Mouse (Mus musculus): ENCODE data around the gene Klf1. TPM values are rescaled to one million over a fixed set of nuclear protein-coding genes. Genes with fewer than 3 reads are reported as not detected.
"Not testable (repeated sequence)": the region's sequence is repeated elsewhere in the genome, so short reads cannot be mapped to it uniquely, and the experiment has no call there.

The Klf1 gene
- total RNA-seq, 2 experiments from 2014 or later: not detected

- no peak for DNase-seq (ENCODE audit: low spot score in 2 of 2)
Measured at GRCm38 (mm10) chr8:84907037-84907436, 5.3 kb downstream of the Klf1 start.

DNA sequence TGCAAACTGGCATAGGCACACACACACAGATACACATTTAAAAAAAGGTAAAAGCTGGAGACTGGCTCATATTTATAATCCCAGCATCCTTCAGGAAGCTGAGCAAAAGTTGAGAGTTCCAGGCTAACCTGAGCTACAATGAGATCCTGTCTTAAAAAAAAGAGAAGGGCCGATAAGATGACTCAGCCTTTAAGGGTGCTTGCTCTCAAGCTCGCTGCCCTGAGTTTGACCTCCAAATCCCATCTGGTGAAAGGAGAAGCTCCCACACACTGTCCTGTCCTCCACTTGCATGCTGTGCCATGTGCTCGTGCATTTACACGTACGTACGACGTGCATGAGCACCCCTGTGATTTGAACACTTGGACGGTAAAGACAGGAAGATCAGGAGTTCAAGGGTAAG lies 5.8 kb downstream of the Klf1 start:
- no peak for DNase-seq (ENCODE audit: low spot score in 2 of 2)

DNA sequence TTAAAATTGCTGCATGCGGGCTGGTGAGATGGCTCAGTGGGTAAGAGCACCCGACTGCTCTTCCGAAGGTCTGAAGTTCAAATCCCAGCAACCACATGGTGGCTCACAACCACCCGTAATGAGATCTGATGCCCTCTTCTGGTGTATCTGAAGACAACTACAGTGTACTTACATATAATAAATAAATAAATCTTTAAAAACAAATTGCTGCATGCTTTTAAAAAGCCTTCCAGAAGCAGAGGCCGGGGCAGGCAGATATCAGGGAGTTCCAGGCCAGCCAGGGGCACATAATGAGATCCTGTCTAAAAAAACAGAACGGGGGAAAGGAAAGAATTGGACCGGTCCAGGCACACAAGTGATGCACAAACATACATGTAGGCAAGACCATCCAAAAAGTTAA lies 6.3 kb downstream of the Klf1 start:
- not testable (repeated sequence) for DNase-seq (ENCODE audit: low spot score in 2 of 2)

GRCm38 (mm10) chr8:84908421-84909161 lies 6.9 kb downstream of the Klf1 start, which contains the start of gene Dnase2a:
Gene Dnase2a, plus strand, starts transcription at chr8:84908560.
- DNase-seq (ENCODE audit: low spot score in 2 of 2): peak; percentile 88 to 89

DNA sequence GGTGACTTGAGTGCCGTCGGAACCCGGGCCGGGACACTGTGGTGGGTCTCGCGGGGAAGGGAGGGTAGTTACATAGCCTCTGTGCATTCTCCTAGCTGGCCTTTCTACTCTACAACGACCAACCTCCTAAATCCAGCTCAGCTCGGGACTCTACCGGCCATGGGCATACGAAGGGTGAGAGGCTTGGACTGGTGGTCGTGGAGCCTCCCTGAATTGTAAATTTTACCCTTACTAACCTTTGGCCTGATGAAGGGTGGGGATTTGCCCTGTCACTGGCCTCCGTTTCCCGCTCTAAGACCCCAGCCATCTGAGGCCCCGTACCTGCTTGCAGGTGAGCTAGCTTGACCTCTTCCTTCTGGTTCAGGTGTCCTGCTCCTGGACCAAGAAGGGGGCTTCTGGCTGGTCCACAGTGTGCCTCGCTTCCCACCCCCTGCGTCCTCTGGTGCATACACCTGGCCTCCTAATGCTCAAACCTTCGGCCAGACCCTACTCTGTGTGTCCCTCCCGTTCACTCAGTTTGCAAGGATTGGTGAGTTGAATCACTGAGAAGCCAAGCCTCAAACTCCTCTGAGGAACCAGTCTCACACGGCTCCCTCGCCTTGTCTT lies 7.5 kb downstream of the Klf1 start:
- DNase-seq (ENCODE audit: low spot score in 2 of 2): no peak

DNA sequence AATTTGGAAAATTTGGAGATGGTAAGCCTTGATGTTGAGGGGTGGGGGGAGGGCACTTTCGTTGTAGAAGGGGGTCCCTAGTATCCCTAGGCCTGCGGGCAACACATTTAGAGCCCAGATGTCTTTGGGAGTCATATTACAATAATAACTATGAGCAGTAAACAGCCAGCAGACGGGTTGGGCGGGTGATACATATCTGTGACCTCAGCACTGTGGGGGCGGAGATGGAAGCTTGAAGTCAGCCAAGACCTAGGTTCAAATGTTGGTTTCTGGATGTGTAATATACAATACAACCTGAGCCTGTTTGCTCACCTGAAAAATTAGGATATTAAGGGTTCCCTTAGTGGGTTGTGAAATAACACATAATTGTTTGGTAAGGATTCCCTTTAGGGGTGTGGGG lies 8.2 kb downstream of the Klf1 start:
- no peak for DNase-seq (ENCODE audit: low spot score in 2 of 2)

DNA sequence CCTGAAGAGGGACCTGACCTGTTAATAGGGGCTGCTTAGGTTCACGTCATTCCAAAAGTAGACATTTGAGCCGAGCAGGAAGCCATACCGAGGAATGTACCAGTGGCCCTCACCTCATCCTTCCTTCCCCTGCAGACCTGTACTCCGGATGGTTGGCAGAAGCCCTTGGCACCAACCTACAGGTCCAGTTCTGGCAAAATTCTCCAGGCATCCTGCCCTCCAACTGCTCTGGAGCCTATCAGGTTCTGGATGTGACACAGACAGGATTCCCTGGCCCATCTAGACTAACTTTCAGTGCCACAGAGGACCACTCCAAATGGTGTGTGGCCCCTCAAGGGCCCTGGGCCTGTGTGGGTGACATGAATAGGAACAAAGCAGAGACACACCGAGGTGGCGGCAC lies 8.8 kb downstream of the Klf1 start:
- no peak for DNase-seq (ENCODE audit: low spot score in 2 of 2)

DNA sequence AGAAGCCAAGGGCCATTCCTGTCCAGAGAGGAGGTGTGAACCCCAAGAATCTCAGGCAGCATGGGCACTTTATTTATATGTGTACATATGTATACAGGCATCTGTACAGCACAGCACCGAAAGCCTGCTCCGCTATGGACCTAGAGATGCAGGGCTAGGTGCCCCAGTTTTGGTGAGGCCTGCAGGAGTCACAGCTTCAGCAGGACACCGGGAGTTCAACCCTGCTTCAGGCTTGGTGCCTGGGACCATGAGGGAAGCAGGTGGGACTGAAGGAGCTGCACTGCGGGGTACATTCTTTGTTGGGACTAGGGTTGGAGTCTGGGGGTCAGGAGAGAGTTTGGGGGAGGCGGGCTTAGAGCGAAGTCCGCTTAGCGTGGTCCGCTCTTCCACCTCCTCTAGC lies 10.1 kb downstream of the Klf1 start:
- no peak for DNase-seq (ENCODE audit: low spot score in 2 of 2)

DNA sequence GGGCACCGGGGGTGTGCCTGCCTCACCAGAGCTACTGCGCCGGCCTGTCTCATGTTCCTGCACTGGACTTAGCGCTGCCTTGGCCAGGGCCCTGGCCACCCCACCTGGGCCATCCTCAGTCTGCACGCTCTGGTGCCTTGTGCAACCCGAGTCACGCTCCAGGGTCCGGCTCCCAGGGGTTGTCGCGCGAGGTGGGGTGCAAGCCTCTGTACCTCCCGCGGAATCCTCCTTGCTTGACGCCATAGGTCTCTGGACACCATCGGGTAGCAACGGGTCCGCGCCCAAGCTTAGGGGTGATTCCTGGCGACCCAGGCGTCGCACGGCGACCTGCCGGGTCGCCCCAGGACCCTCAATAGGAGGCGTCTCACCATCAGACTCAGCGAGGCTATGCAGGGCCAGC lies 10.7 kb downstream of the Klf1 start:
- DNase-seq (ENCODE audit: low spot score in 2 of 2): no peak

GRCm38 (mm10) chr8:84912895-84913501 lies 11.3 kb downstream of the Klf1 start:
- peak; percentile 62 to 67 for DNase-seq (ENCODE audit: low spot score in 2 of 2)

- no peak for DNase-seq (ENCODE audit: low spot score in 2 of 2)
Measured at GRCm38 (mm10) chr8:84913502-84913900, 11.8 kb downstream of the Klf1 start.

GRCm38 (mm10) chr8:84913960-84914359 lies 12.2 kb downstream of the Klf1 start:
- DNase-seq (ENCODE audit: low spot score in 2 of 2): no peak

GRCm38 (mm10) chr8:84915269-84915668 lies 13.5 kb downstream of the Klf1 start:
- no peak for DNase-seq (ENCODE audit: low spot score in 2 of 2)

DNA sequence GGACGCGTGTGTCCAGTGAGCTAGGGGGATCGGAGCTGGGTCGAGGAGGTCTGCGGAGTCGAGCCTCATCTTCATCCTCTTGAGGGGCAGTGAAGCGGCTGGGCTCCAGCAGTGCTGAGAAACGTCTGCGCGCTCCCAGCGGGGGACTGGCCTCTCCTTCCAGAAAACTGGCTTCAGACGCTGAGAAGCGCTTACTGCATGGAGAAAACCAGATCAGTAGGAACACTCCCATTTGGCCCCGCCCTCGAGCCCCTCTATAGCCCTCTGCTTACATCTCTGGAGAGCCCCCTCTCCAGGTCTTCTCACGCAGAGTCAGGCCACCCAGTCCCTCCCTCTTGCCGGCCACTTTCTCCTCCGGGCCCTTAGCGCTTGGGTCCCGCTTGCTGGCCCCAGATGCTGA lies 16.1 kb downstream of the Klf1 start:
- no peak for DNase-seq (ENCODE audit: low spot score in 2 of 2)

GRCm38 (mm10) chr8:84918646-84919045 lies 16.9 kb downstream of the Klf1 start:
- no peak for DNase-seq (ENCODE audit: low spot score in 2 of 2)

GRCm38 (mm10) chr8:84921596-84921995 lies 19.9 kb downstream of the Klf1 start:
- DNase-seq (ENCODE audit: low spot score in 2 of 2): no peak

GRCm38 (mm10) chr8:84925557-84925956 lies 23.8 kb downstream of the Klf1 start:
- DNase-seq (ENCODE audit: low spot score in 2 of 2): no peak

GRCm38 (mm10) chr8:84927513-84927912 lies 25.8 kb downstream of the Klf1 start:
- DNase-seq (ENCODE audit: low spot score in 2 of 2): no peak

- DNase-seq (ENCODE audit: low spot score in 2 of 2): peak; percentile 67 to 70
Measured at GRCm38 (mm10) chr8:84928456-84929306, 27.0 kb downstream of the Klf1 start.

- DNase-seq (ENCODE audit: low spot score in 2 of 2): no peak
Measured at GRCm38 (mm10) chr8:84930582-84930981, 28.9 kb downstream of the Klf1 start.

DNA sequence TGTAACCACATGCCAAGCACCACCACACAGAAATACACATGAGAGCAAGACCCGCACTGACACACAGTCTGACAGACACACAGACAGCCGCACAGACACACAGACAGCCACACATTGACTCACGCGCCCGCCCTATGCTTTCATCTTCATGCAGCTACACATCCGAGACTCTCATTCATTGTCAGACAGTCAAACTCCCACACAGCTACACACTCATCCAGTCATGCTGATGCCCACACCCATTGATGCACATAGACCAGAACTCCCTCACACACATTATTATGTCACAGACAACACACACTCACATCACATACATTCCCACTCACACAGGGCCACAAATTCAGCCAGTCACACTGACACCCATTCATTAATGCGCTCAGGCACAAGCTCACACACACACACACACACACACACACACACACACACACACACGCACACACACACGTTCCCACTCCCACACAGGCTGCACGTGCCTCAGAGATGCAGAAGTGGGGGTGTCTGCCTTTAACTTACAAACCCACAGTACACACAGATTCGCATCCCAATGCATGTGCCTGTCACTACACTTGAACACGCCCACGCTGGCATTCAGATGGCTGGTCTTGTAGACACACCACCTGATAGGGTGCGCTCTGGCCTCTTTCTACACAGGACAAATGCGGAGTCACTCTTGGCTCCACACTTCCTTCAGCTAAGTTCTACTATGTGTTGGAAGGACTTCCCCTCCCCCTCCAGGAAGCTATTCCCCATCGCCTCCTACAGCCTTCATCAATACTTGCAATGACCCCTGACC lies 32.2 kb downstream of the Klf1 start:
- DNase-seq (ENCODE audit: low spot score in 2 of 2): no peak

All from adrenal gland, adult 18-20 months (tissue).